Mouse (Mus musculus) heart, embryonic 13.5 days (tissue): ENCODE data around the gene Kctd21. TPM values are rescaled to one million over a fixed set of nuclear protein-coding genes. Genes with fewer than 3 reads are reported as not detected.

Experiments
- ATAC-seq: fragments of 200-750 bp; cut with Nextera tagmentation; 2 replicates; pipeline ENCODE4 v1.8.0; 2017; ENCODE audit warnings: moderate TSS enrichment; ENCODE audit not compliant: insufficient number of reproducible peaks, low FRiP score, low TSS enrichment; ENCODE audit errors: extremely low read depth
- H3K27ac ChIP-seq: fragments of 300-500 bp; sonication (generic); replicated peaks from 2 replicates; pipeline ENCODE4 v1.5.1; 2015; ENCODE audit warnings: moderate library complexity, mild to moderate bottlenecking, inconsistent platforms
- H3K27me3 ChIP-seq: fragments of 300-500 bp; sonication (generic); replicated peaks from 2 replicates; pipeline ENCODE4 v1.6.1; 2015; ENCODE audit warnings: mild to moderate bottlenecking, inconsistent platforms
- H3K36me3 ChIP-seq: fragments of 300-500 bp; sonication (generic); 2 replicates; pipeline ENCODE4 v1.6.1; 2015; ENCODE audit warnings: mild to moderate bottlenecking, inconsistent platforms
- H3K4me1 ChIP-seq: fragments of 300-500 bp; sonication (generic); 2 replicates; pipeline ENCODE4 v1.6.1; 2015; ENCODE audit warnings: inconsistent platforms
- H3K4me2 ChIP-seq: fragments of 300-500 bp; sonication (generic); 2 replicates; pipeline ENCODE4 v1.6.1; 2015; ENCODE audit warnings: inconsistent platforms, mild to moderate bottlenecking, moderate library complexity
- H3K4me3 ChIP-seq: fragments of 300-500 bp; sonication (generic); 2 replicates; pipeline ENCODE4 v1.5.1; 2015; ENCODE audit warnings: moderate library complexity, mild to moderate bottlenecking, inconsistent platforms
- H3K9ac ChIP-seq: fragments of 300-500 bp; sonication (generic); 2 replicates; pipeline ENCODE4 v1.6.1; 2015; ENCODE audit warnings: inconsistent platforms, mild to moderate bottlenecking, moderate library complexity
- H3K9me3 ChIP-seq: fragments of 300-500 bp; sonication (generic); 2 replicates; pipeline ENCODE4 v1.6.1; 2016; ENCODE audit warnings: inconsistent platforms
- WGBS: fragments of 180-500 bp; shearing (Covaris S2); methylation state at CpG from one replicate; pipeline ENCODE4 v1.1.7; 2015; ENCODE audit warnings: mixed read lengths; 5-methylcytosine and 5-hydroxymethylcytosine counted together
- polyA plus RNA-seq: library from polyadenylated mRNA; unstranded; fragments of >200 nt; fragmentation: Nextera tagmentation; extraction: Ambion mirVana; gene quantifications from 2 replicates; pipeline ENCODE4 v1.2.1, GENCODE M21; 2015

Gene Kctd21
- polyA plus RNA-seq, 1 experiment from 2014 or later = 3.4 TPM

DNA sequence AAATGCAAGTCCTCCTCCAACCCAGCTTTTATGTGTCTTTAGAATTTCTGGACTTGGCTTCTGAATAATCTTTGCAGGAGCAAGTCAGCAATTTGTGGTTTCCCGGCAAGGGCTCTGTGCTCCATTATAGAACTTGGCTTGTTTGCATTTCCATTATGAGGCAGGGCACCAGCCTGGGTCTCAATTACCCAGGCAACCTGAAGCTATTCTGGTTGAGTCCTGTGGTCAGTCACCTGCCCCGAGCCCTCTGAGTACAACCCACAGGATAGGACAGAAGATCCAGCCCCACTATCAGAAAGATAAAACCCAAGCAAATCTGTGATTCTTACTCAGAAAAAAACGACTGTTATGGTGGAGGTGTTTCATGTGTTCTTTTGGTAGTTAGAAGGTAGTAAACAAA is 28.8 kb downstream of the Kctd21 start:
- Histone ChIP-seq H3K27ac (no peak overlapping the region), H3K4me1 (peaks cover 5% of the 10 kb centered on the region), H3K36me3 (no peaks in the 10 kb centered on the region), H3K27me3 (no peaks in the 10 kb centered on the region), H3K9me3 (no peaks in the 10 kb centered on the region), H3K4me3 (no peak overlapping the region), H3K9ac (no peak overlapping the region), H3K4me2 (no peak overlapping the region)
- 51% methylated on average over 3 of the region's 3 CpGs for WGBS
- ATAC-seq = no peak

DNA sequence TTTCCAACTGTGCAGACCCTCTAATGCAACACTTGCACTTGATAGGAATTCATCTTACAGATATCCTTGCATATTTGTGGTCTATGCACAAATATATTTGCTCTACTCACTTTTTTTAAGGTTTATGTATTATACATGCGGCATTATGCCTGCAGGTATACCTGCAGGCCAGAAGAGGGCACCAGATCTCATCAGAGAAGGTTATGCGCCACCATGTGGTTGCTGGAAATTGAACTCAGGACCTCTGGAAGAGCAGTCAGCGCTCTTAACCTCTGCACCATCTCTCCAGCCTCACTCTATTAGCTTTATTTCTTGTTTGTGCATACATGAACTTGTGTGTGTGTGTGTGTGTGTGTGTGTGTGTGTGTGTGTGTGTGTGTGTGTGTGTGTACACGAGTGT is 29.3 kb downstream of the Kctd21 start:
- WGBS = 22% methylated on average over 4 of the region's 4 CpGs
- no peaks in the 10 kb centered on the region for H3K27me3 ChIP-seq
- H3K4me3 ChIP-seq = no peak overlapping the region

DNA sequence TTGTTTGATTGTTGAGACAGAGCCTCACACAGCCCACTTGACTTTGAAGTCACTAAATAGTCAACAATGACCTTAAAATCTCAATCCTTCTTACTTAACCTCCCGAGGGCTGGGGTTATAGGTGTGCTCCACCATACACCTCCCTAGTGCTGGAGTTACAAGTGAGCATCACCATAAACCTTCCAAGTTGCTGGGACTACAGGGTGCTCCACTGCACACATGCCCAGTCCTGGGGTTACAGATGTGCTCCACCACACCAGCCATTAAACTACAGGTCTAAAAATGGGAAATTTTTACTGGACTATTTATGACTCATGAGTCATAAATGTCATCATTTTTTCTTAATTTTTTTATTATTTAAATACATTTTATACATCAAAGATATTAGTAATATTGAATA is 33.8 kb downstream of the Kctd21 start:
- Histone ChIP-seq H3K9me3 (no peaks in the 10 kb centered on the region), H3K36me3 (no peaks in the 10 kb centered on the region), H3K27me3 (no peaks in the 10 kb centered on the region; the same call in 1 of the 2 replicates), H3K4me1 (peaks cover 2% of the 10 kb centered on the region), H3K4me2 (no peak overlapping the region), H3K9ac (no peak overlapping the region), H3K27ac (no peak overlapping the region), H3K4me3 (no peak overlapping the region)
- 67% methylated on average over 1 of the region's 1 CpGs for WGBS
- no peak for ATAC-seq

More for the DNA sequence above, 29.3 kb downstream of the Kctd21 start:
- H3K4me1 ChIP-seq = peaks cover under 1% of the 10 kb centered on the region
- H3K4me2 ChIP-seq = no peak overlapping the region
- ATAC-seq = no peak
- H3K36me3 ChIP-seq = no peaks in the 10 kb centered on the region
- H3K9ac ChIP-seq = no peak overlapping the region
- no peaks in the 10 kb centered on the region for H3K9me3 ChIP-seq
- no peak overlapping the region for H3K27ac ChIP-seq

DNA sequence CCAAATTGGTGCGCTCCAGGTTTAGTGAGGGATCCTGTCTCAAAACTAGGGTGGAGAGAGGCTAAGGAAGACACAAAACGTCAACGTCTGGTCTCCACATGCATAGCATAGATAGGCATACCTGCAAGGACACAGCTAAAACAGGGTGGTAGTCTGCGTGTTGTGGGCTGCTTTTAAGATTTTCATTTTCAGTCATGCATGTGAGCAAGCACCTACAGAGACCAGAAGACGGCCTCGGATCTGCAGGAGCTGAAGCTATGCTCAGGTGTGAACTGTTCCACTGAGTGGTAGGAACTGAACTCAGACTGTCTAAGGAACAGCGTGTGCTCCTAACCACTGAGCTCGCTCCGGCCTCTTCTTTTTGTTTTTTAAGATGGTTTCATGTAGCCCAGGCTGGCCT is 43.0 kb downstream of the Kctd21 start:
- WGBS = 92% methylated on average over 9 of the region's 9 CpGs
- Histone ChIP-seq H3K4me2 (no peak overlapping the region), H3K4me1 (peaks cover 14% of the 10 kb centered on the region), H3K9ac (no peak overlapping the region), H3K27me3 (no peaks in the 10 kb centered on the region), H3K9me3 (no peaks in the 10 kb centered on the region), H3K36me3 (peaks cover 63% of the 10 kb centered on the region), H3K4me3 (no peak overlapping the region), H3K27ac (no peak overlapping the region)
- no peak for ATAC-seq

DNA sequence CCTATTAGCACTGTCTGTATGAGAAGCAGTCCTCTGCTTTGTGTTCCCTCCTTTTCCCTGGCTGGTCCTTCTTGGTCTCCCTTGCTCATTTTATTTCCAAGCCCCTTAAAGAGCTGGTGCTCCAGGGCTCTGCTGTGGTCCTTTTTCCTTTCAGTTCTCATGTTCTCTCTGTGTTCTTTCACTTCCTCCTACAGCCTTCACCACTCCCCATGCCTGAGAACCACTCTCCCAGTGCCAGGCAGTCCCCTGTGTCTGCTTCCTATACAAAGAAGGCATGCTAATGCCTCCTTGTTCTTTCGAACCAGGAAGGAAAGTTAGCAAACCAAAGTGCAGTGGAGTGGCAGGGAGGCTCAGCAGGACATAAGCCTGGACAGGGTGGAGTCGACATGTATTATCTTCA is 43.8 kb downstream of the Kctd21 start:
- no peak for ATAC-seq
- Histone ChIP-seq H3K27me3 (no peaks in the 10 kb centered on the region), H3K9me3 (no peaks in the 10 kb centered on the region), H3K4me3 (no peak overlapping the region), H3K36me3 (peaks cover 70% of the 10 kb centered on the region), H3K9ac (no peak overlapping the region), H3K4me1 (peaks cover 11% of the 10 kb centered on the region), H3K4me2 (no peak overlapping the region), H3K27ac (no peak overlapping the region)
- WGBS = 86% methylated on average over 2 of the region's 2 CpGs

GRCm38 (mm10) chr7:97379304-97379703 is 47.2 kb downstream of the Kctd21 start:
- Histone ChIP-seq H3K9me3 (no peaks in the 10 kb centered on the region), H3K9ac (no peak overlapping the region), H3K27ac (no peak overlapping the region), H3K4me3 (no peak overlapping the region), H3K4me2 (no peak overlapping the region), H3K36me3 (peaks cover 95% of the 10 kb centered on the region), H3K27me3 (no peaks in the 10 kb centered on the region), H3K4me1 (no peaks in the 10 kb centered on the region)
- ATAC-seq = no peak
- 86% methylated on average over 5 of the region's 5 CpGs for WGBS

DNA sequence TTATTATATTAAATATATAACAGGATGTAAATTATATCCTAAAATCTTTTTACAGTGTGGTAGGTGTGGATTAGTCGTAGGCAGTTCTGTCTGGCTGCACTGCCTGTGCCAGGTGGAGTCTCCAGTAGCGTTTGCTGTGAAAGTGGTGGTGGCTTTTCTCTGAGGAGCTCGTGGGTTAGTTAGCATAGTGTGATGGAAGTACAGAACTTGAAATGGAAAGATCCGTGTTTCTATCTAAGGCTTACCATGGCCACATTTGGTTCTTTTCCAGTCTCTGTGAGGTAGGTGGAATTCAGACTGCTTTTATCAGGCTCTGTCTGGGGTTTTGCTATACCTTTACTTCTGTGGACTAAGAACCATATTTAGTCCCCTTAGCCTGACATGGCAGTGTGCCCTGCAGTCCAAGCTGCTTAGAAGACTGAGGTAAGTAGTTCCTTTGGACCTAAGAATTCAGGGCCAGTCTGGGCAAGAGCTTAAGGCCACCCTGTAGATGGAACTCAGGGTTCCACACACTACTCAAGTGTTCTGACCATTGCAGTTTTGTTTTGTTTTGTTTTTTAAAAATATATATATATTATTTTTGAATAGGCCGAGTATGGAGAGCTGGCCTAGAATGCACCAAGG is 48.5 kb downstream of the Kctd21 start:
- no peak overlapping the region for H3K27ac ChIP-seq
- no peak overlapping the region for H3K4me2 ChIP-seq
- no peak for ATAC-seq
- no peak overlapping the region for H3K4me3 ChIP-seq
- H3K9me3 ChIP-seq = no peaks in the 10 kb centered on the region
- peaks cover 95% of the 10 kb centered on the region for H3K36me3 ChIP-seq
- H3K4me1 ChIP-seq = no peaks in the 10 kb centered on the region
- no peaks in the 10 kb centered on the region for H3K27me3 ChIP-seq
- WGBS = 90% methylated on average over 5 of the region's 5 CpGs
- H3K9ac ChIP-seq = no peak overlapping the region

DNA sequence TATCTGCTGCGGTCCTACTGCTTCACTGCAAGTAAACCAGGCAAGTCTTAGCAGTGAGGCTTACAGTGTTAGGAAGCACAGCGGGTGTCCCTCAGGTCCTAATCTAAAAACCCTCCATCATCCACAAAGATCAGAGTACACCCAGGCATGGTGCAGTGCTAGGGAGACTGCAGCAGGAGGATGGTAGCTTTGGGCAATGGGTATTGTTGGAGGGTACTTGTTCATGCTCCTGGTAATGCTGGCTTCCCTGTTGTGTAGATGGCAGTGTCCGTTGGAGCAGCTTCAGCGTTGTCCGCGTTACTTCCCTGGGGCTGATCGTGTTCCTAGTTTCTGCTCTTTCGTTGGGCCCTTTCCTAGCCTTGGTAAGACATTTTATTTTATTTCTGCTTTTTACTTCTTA is 50.5 kb downstream of the Kctd21 start:
- Histone ChIP-seq H3K9ac (no peak overlapping the region), H3K4me1 (no peaks in the 10 kb centered on the region), H3K27me3 (no peaks in the 10 kb centered on the region), H3K27ac (no peak overlapping the region), H3K9me3 (no peaks in the 10 kb centered on the region), H3K4me2 (no peak overlapping the region), H3K36me3 (peaks cover 98% of the 10 kb centered on the region), H3K4me3 (no peak overlapping the region)
- ATAC-seq = no peak
- WGBS = 95% methylated on average over 8 of the region's 8 CpGs

DNA sequence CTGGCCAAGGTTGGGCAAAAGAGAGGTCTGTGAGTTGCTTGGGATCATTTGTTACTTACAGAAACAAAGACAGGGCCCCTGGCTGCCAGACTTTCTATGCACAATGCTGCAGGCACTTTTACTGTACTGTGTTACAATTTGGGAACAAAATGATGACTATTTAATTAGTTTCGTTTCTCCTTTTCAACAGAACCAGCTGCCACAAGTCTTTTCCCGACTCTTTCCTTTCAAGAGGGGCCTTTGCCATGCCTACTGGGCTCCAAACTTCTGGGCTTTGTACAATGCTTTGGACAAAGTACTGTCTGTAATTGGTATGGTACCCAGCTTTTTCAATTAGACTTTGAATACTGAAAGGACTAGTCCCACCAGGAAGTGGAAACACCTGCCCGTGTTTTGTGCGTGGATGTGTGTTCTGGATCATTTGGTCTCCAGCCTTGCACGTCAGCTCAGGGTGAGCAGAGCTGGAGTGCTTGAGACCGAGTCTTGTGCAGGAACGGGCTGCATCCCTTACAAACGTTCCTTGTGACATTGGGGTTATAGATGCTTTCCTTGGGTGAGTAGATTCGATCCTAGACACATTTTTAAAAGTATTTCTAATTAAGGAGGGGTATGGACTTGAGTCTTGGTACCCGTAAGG is 51.5 kb downstream of the Kctd21 start:
- Histone ChIP-seq H3K9me3 (no peaks in the 10 kb centered on the region), H3K4me3 (no peak overlapping the region), H3K4me1 (no peaks in the 10 kb centered on the region), H3K27me3 (no peaks in the 10 kb centered on the region), H3K4me2 (no peak overlapping the region), H3K27ac (no peak overlapping the region), H3K36me3 (peaks cover 96% of the 10 kb centered on the region), H3K9ac (no peak overlapping the region)
- 90% methylated on average over 10 of the region's 10 CpGs for WGBS
- no peak for ATAC-seq

- Histone ChIP-seq H3K4me1 (no peaks in the 10 kb centered on the region), H3K36me3 (peaks cover 95% of the 10 kb centered on the region), H3K4me2 (no peak overlapping the region), H3K4me3 (no peak overlapping the region), H3K27me3 (no peaks in the 10 kb centered on the region), H3K27ac (no peak overlapping the region), H3K9ac (no peak overlapping the region), H3K9me3 (no peaks in the 10 kb centered on the region)
- ATAC-seq = no peak
- WGBS = 89% methylated on average over 7 of the region's 7 CpGs
Measured at GRCm38 (mm10) chr7:97386106-97386805, 54.1 kb downstream of the Kctd21 start.

- no peak overlapping the region for H3K4me3 ChIP-seq
- no peak overlapping the region for H3K9ac ChIP-seq
- no peak overlapping the region for H3K4me2 ChIP-seq
- H3K36me3 ChIP-seq = peaks cover 95% of the 10 kb centered on the region
- H3K4me1 ChIP-seq = no peaks in the 10 kb centered on the region
- H3K27ac ChIP-seq = no peak overlapping the region
- no peak for ATAC-seq
- H3K9me3 ChIP-seq = no peaks in the 10 kb centered on the region
- WGBS = 89% methylated on average over 5 of the region's 5 CpGs
- H3K27me3 ChIP-seq = no peaks in the 10 kb centered on the region
Measured at GRCm38 (mm10) chr7:97386806-97387370, 54.8 kb downstream of the Kctd21 start.
